Mouse (Mus musculus) G1E (cell line): Measurements from ENCODE around the gene Scgb3a1.

Experiments used
- CTCF ChIP-seq: IDR thresholded peaks from 2 replicates; pipeline ENCODE4 v1.5.1; 2012; ENCODE audit warnings: low read depth, low read length, inconsistent platforms, mixed read lengths
- GATA1 ChIP-seq: IDR thresholded peaks from 2 replicates; pipeline ENCODE4 v1.6.1; 2012; ENCODE audit warnings: borderline replicate concordance, low read length, inconsistent platforms, mixed read lengths
- TAL1 ChIP-seq: conservative IDR thresholded peaks from 2 replicates; pipeline ENCODE4 v1.6.1; 2012; ENCODE audit warnings: low read depth, low read length, inconsistent platforms, mixed read lengths

- no peak for TF ChIP-seq CTCF
- no peak for TF ChIP-seq GATA1
- no peak for TF ChIP-seq TAL1
Measured at GRCm38 (mm10) chr11:49650994-49651761, 12.2 kb upstream of the Scgb3a1 start.
